Mouse (Mus musculus): ENCODE results near the gene Gpr1. TPM values are rescaled to one million over a fixed set of nuclear protein-coding genes. Genes with fewer than 3 reads are reported as not detected.
A peak's percentile ranks its signal among the peaks of the same experiment; 100 is the strongest.

Gene Gpr1
- polyA plus RNA-seq, 1 experiment from 2014 or later, result 0.20 TPM

DNA sequence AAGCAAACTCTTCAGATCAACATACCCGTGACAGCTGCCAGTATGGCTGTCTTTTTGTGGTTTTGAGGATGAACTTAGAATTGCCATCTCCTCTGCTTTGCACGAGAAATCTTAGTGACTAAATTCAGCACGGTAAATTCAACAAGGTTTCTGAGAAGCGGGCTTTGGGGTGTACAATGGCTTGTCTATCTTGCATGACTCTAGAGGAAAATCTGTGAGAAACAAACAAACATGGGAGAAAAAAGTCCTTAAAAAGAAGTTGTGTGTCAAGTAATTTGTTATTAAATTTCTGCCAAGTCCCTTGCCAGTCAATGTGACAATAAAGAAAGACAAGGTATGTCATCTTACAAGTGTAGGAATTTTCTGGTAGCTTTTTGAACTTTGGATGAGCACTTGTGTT is 34.9 kb upstream of the Gpr1 start:
- Histone ChIP-seq H3K9me3 (no peaks in the 10 kb centered on the region), H3K27me3 (peaks cover 80% of the 10 kb centered on the region), H3K4me3 (replicated peaks) (no peak overlapping the region), H3K36me3 (no peaks in the 10 kb centered on the region), H3K9ac (replicated peaks) (no peak overlapping the region), H3K27ac (no peak overlapping the region), H3K4me1 (replicated peaks) (0 out of 2 replicates have a peak, but pooled peaks cover 6% of the 10 kb centered on the region), H3K4me2 (no peak overlapping the region)
- ATAC-seq (ENCODE audit: insufficient number of reproducible peaks, insufficient read depth, low FRiP score, low TSS enrichment, low read depth), result no peak
- WGBS, result 56% methylated on average over 4 of the region's 4 CpGs

DNA sequence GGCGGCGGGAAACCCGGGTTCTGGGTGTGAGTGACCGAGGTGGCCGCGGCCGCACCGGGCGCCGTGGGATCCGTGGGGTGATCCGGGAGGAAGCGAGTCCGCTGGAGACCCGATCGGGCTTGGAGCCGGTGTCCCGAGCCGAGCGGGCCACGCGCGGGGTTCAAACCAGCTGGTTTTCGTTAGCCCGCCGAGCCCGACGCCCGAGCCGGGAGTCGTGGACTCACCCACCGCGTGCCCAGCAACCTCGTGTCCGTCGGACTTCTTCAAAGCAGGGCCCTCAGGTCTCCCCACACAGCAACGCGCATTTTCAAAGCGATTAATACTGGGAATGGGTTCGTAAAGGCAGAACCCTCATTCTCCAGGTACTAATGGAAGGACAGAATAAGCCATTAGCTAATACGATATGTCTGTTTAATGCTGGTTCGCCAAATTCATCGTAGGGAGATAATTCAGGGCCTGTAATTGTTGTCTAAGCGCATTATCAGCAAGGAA is 34.1 kb upstream of the Gpr1 start:
- H3K27ac ChIP-seq, result no peak overlapping the region
- peak overlapping the region; percentile 47 for H3K9ac ChIP-seq (replicated peaks)
- WGBS, result 2% methylated on average over 44 of the region's 44 CpGs
- H3K36me3 ChIP-seq, result no peaks in the 10 kb centered on the region
- H3K9me3 ChIP-seq, result no peaks in the 10 kb centered on the region
- no peak for ATAC-seq (ENCODE audit: insufficient number of reproducible peaks, insufficient read depth, low FRiP score, low TSS enrichment, low read depth)
- H3K4me1 ChIP-seq (replicated peaks), result 0 out of 2 replicates have a peak, but pooled peaks cover 6% of the 10 kb centered on the region
- H3K27me3 ChIP-seq, result peaks cover 82% of the 10 kb centered on the region
- peak overlapping the region; percentile 33 for H3K4me3 ChIP-seq (replicated peaks)
- H3K4me2 ChIP-seq, result peak overlapping the region; percentile 60

DNA sequence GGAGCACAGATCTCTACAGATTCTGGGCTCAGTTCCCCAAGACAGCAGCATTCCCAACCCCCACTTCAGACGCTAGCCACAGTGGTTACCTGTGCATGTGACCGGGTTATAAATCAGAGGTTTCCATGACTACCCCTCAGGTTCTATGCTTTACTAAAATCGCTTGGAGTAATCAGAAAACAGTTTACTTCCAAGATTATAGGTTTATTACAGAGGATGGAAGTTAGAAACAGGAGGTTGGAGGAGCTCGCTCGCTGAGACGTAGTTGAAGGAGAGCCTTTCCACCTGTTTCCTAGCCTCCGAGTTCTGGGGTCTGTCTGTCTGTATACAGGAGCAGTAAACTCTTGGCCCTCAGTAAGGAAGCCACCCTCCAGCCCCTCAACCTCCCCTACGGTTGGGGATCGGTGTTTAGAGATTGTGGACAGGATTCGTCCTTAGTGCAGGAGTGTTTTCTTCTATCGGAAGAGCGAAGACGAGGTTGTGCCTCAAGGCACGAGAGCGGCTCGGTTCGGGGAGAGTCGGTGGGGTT is 33.6 kb upstream of the Gpr1 start:
- peak overlapping the region; percentile 47 for H3K9ac ChIP-seq (replicated peaks)
- H3K4me3 ChIP-seq (replicated peaks), result peak overlapping the region; percentile 33
- H3K36me3 ChIP-seq, result no peaks in the 10 kb centered on the region
- H3K9me3 ChIP-seq, result no peaks in the 10 kb centered on the region
- H3K4me2 ChIP-seq, result peak overlapping the region; percentile 60
- H3K27me3 ChIP-seq, result peaks cover 77% of the 10 kb centered on the region
- 0 out of 2 replicates have a peak, but pooled peaks cover 6% of the 10 kb centered on the region for H3K4me1 ChIP-seq (replicated peaks)
- ATAC-seq (ENCODE audit: insufficient number of reproducible peaks, insufficient read depth, low FRiP score, low TSS enrichment, low read depth), result no peak
- no peak overlapping the region for H3K27ac ChIP-seq
- under 1% methylated on average over 18 of the region's 18 CpGs for WGBS

DNA sequence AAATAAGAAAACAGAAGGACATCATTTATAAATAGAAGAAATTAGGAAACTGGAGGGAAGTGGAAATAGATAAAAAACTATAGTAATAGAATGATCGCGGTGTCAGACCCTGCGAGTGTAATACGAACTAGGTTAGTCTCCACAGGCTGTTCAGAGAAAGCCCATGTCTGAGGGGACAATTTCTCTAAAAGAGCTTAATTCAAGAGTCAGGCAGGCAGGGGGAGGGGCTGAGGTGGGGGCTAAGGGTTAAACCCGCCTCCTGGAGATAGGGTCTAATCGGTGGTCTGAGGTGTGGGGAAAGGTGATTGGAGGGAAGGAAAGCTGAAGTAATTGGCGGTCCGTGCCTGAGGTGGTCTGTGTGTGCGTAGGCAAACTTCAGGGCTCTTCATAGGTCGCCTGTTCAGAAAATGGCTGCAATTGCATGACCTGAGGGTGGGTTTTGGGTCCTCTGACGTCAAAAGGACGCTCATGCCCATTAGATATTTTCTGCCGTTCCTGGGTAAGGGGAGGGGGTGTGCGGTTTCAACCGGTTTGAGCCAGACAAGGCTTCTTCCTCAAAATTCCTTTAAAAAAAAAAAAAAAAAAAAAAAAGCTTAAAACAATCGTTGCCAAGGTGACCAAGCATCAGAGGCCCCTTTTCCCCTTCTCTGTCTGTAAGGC is 32.6 kb upstream of the Gpr1 start:
- Histone ChIP-seq H3K27me3 (peaks cover 68% of the 10 kb centered on the region), H3K27ac (no peak overlapping the region), H3K9me3 (no peaks in the 10 kb centered on the region), H3K36me3 (no peaks in the 10 kb centered on the region), H3K4me3 (replicated peaks) (peak overlapping the region; percentile 15), H3K9ac (replicated peaks) (no peak overlapping the region), H3K4me2 (peak overlapping the region; percentile 60), H3K4me1 (replicated peaks) (0 out of 2 replicates have a peak, but pooled peaks cover 6% of the 10 kb centered on the region)
- 4% methylated on average over 16 of the region's 16 CpGs for WGBS
- peak; percentile 81; the same call in 1 of the 2 replicates for ATAC-seq (ENCODE audit: insufficient number of reproducible peaks, insufficient read depth, low FRiP score, low TSS enrichment, low read depth)

DNA sequence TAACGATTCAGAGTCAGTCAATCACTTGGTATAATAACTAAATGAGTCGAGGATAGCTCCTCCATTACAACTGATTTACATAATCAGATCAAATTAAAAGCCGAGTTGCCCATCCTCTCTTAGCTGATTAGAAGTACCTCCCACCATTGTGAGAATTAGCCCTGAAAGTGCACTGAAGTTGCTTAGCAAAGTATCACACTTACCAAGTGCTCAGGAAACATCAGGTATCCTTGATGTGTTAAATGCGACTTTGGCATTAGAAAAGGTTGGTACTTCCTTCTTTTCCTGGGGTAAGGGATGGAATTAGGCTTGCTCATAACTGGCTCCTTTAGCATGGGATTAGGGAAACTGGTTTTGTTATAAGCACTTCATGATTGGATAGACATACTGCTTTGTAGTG is 29.5 kb upstream of the Gpr1 start:
- no peaks in the 10 kb centered on the region for H3K9me3 ChIP-seq
- H3K36me3 ChIP-seq, result no peaks in the 10 kb centered on the region
- peaks cover 45% of the 10 kb centered on the region for H3K27me3 ChIP-seq
- no peak overlapping the region for H3K4me3 ChIP-seq (replicated peaks)
- no peak overlapping the region for H3K4me2 ChIP-seq
- ATAC-seq (ENCODE audit: insufficient number of reproducible peaks, insufficient read depth, low FRiP score, low TSS enrichment, low read depth), result no peak
- 55% methylated on average over 4 of the region's 4 CpGs for WGBS
- H3K4me1 ChIP-seq (replicated peaks), result 0 out of 2 replicates have a peak, but pooled peaks cover 6% of the 10 kb centered on the region
- H3K27ac ChIP-seq, result no peak overlapping the region
- H3K9ac ChIP-seq (replicated peaks), result no peak overlapping the region

DNA sequence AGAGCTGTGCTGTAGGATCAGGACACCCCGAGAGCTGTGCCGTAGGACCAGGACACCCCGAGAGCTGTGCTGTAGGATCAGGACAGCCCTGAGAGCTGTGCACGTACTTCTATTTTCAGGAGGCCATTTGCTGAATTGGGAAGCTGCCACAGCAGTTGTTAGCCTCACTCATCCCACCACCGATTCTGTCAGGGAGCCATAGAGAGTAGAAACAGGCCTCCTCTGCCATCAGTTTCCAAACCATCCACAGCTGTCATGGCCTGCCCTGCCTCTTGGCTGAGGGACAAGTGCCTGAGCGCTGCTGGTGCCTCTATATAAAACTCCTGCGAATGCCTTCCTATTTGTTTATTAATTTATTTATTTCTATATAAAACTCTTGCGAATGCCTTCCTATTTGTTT is 25.4 kb upstream of the Gpr1 start:
- peaks cover 4% of the 10 kb centered on the region; the same call in 1 of the 2 replicates for H3K4me1 ChIP-seq (replicated peaks)
- H3K9ac ChIP-seq (replicated peaks), result no peak overlapping the region
- WGBS, result 74% methylated on average over 8 of the region's 8 CpGs
- H3K27ac ChIP-seq, result 0 out of 2 replicates have a peak overlapping the region, but pooled peaks have one; percentile 17
- H3K36me3 ChIP-seq, result no peaks in the 10 kb centered on the region
- ATAC-seq (ENCODE audit: insufficient number of reproducible peaks, insufficient read depth, low FRiP score, low TSS enrichment, low read depth), result no peak
- no peak overlapping the region for H3K4me2 ChIP-seq
- peaks cover 12% of the 10 kb centered on the region; the same call in 1 of the 2 replicates for H3K27me3 ChIP-seq
- no peaks in the 10 kb centered on the region for H3K9me3 ChIP-seq
- no peak overlapping the region for H3K4me3 ChIP-seq (replicated peaks)

DNA sequence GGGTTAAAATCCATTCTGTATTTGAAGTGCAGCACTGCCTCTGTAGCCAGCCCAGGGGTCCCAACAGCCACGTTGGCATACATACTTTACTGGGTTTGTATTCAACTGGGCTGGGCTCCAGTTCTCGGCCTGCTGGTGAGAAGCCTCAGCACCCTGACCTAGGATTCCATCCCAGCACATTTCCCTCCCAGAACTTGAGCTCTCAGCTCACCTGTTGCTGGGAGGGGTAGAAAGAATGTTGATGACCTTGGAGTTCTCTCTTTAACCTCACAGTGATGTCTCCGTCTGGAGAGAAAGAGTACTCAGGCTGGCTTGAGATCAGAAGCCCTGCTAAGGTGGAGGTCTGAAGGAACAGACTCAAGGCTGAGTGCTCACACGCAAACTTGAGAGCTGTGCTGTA is 25.0 kb upstream of the Gpr1 start:
- no peak for ATAC-seq (ENCODE audit: insufficient number of reproducible peaks, insufficient read depth, low FRiP score, low TSS enrichment, low read depth)

DNA sequence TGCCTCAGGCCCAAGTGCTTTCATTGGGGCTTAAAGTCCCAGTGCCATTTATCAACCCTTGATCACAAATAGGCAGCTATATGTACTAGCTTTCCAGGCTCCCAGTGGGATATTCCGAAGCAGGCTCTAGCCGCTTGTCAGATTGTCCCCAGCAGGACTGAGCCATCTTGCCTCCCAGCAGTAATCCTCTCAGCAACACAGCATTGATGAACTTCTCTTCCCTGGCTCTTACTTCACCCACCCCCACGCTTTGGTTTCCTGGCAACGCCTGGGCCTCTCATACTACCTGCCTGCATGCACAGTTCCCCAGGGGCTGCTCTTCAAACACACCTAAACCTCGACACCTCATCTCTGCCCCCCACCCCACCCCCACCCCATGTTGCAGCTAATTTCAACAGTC is 23.0 kb upstream of the Gpr1 start:
- H3K36me3 ChIP-seq, result no peaks in the 10 kb centered on the region
- WGBS, result 28% methylated on average over 5 of the region's 5 CpGs
- no peak overlapping the region for H3K4me3 ChIP-seq (replicated peaks)
- no peak overlapping the region for H3K9ac ChIP-seq (replicated peaks)
- no peak overlapping the region for H3K27ac ChIP-seq
- ATAC-seq (ENCODE audit: insufficient number of reproducible peaks, insufficient read depth, low FRiP score, low TSS enrichment, low read depth), result no peak
- H3K27me3 ChIP-seq, result no peaks in the 10 kb centered on the region
- H3K4me1 ChIP-seq (replicated peaks), result peaks cover 4% of the 10 kb centered on the region; the same call in 1 of the 2 replicates
- H3K9me3 ChIP-seq, result no peaks in the 10 kb centered on the region
- H3K4me2 ChIP-seq, result no peak overlapping the region

More for the DNA sequence above, 25.0 kb upstream of the Gpr1 start:
- Histone ChIP-seq H3K4me3 (replicated peaks) (no peak overlapping the region), H3K27me3 (peaks cover 9% of the 10 kb centered on the region; the same call in 1 of the 2 replicates), H3K27ac (0 out of 2 replicates have a peak overlapping the region, but pooled peaks have one; percentile 17), H3K9me3 (no peaks in the 10 kb centered on the region), H3K36me3 (no peaks in the 10 kb centered on the region), H3K4me1 (replicated peaks) (peaks cover 4% of the 10 kb centered on the region; the same call in 1 of the 2 replicates), H3K4me2 (no peak overlapping the region), H3K9ac (replicated peaks) (no peak overlapping the region)
- 57% methylated on average over 4 of the region's 4 CpGs for whole genome bisulfite sequencing

DNA sequence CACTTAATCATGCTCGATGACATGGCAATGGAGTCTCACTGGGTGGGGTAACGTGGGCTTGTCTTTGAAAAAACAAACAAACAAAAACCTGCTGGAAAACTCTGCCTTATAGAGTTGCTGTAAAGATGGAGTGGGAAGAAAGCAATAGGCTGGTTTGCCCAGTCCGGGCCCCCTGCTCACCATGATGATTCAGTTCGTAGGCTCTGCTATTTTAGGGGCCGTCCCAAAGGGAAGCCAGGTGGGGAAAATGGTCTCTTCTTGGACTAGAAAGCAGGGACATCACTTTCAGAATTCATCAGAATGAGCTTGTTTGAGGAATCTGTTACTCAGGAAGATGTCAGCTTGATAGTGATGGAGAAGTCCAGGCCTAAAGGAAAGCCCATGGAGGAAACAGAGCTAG is 12.9 kb upstream of the Gpr1 start:
- H3K36me3 ChIP-seq, result no peaks in the 10 kb centered on the region

DNA sequence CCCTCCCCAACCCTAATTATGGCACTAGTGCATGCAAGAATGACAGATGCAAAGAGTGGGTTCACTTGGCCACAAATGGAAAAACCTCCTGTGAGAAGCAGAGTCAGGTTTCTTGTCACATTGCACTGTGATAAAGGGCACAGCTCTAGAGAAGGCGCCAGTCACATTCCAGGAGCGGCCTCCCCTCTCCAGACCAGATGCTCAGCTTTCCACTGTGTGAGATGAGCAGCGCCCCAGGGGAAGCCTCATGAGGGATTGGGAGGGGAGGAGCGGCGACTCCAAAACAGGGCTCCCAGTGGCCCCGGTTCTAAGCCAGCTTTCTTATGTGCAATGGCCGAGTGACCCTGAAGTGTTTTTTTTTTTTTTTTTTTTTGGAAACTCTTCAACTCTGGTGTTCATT is 11.5 kb upstream of the Gpr1 start:
- ATAC-seq (ENCODE audit: insufficient number of reproducible peaks, insufficient read depth, low FRiP score, low TSS enrichment, low read depth), result no peak
- peaks cover 11% of the 10 kb centered on the region for H3K27me3 ChIP-seq
- H3K9me3 ChIP-seq, result no peaks in the 10 kb centered on the region
- no peak overlapping the region for H3K9ac ChIP-seq (replicated peaks)
- H3K4me1 ChIP-seq (replicated peaks), result no peaks in the 10 kb centered on the region
- H3K27ac ChIP-seq, result no peak overlapping the region
- no peaks in the 10 kb centered on the region for H3K36me3 ChIP-seq
- no peak overlapping the region for H3K4me3 ChIP-seq (replicated peaks)
- 4% methylated on average over 7 of the region's 7 CpGs for WGBS
- H3K4me2 ChIP-seq, result no peak overlapping the region

More for the DNA sequence above, 12.9 kb upstream of the Gpr1 start:
- Histone ChIP-seq H3K9ac (replicated peaks) (no peak overlapping the region), H3K27me3 (peaks cover 6% of the 10 kb centered on the region; the same call in 1 of the 2 replicates), H3K4me3 (replicated peaks) (no peak overlapping the region), H3K4me1 (replicated peaks) (no peaks in the 10 kb centered on the region), H3K9me3 (no peaks in the 10 kb centered on the region), H3K4me2 (no peak overlapping the region), H3K27ac (no peak overlapping the region)
- 72% methylated on average over 5 of the region's 5 CpGs for WGBS
- no peak for ATAC-seq (ENCODE audit: insufficient number of reproducible peaks, insufficient read depth, low FRiP score, low TSS enrichment, low read depth)

DNA sequence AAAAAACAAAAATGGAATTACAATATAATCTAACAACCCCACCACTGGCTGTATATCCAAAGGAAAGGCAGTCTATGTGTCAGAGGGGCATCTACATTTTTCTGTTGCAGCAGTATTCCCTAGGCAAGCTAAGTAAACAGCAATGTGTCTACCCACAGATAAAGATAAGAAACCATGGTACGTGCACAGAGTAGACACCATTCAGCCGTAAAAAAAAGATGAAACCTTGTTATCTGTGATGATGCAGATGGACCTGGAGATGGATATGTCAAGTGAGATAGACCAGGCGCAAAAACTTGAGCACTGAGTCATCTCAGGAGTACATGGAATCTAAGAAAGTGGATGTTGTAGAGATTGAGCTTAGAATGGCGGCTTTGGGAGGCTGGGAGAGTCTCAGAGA is 10.7 kb upstream of the Gpr1 start:
- H3K36me3 ChIP-seq, result no peaks in the 10 kb centered on the region
- peaks cover 11% of the 10 kb centered on the region for H3K27me3 ChIP-seq
- 75% methylated on average over 4 of the region's 4 CpGs for WGBS
- ATAC-seq (ENCODE audit: insufficient number of reproducible peaks, insufficient read depth, low FRiP score, low TSS enrichment, low read depth), result no peak
- H3K4me3 ChIP-seq (replicated peaks), result no peak overlapping the region
- H3K9me3 ChIP-seq, result no peaks in the 10 kb centered on the region
- H3K27ac ChIP-seq, result no peak overlapping the region
- no peak overlapping the region for H3K4me2 ChIP-seq
- no peaks in the 10 kb centered on the region for H3K4me1 ChIP-seq (replicated peaks)
- no peak overlapping the region for H3K9ac ChIP-seq (replicated peaks)

All from limb, embryonic 12.5 days (tissue).